Mouse (Mus musculus) lung, adult 2 months (tissue): ENCODE measurements at regions not wholly inside any gene's neighbourhood (a gene's known extent, or its start where the extent isn't known, plus 50 kb on each side); places are given as distances from the start of the nearest gene placed in this dataset.

Experiments used
- DNase-seq: peaks from one replicate; pipeline ENCODE4 v3.0.0; 2022
- H3K4me1 ChIP-seq: fragments of 200-500 bp; 2 replicates; pipeline ENCODE4 v1.6.1; 2011; ENCODE audit warnings: low read length; ENCODE audit not compliant: control insufficient read depth, insufficient read depth
- H3K4me3 ChIP-seq: fragments of 200-500 bp; replicated peaks from 2 replicates; pipeline ENCODE3; 2011; ENCODE audit warnings: low read depth, mild to moderate bottlenecking, control low read depth, low read length; ENCODE audit errors: extremely low read depth
- CTCF ChIP-seq: fragments of 200-500 bp; IDR thresholded peaks from 2 replicates; pipeline ENCODE4 v1.5.1; 2011; ENCODE audit warnings: mild to moderate bottlenecking, low read length, control low read depth; ENCODE audit not compliant: insufficient read depth
- POLR2A ChIP-seq: fragments of 200-500 bp; IDR thresholded peaks from 2 replicates; pipeline ENCODE4 v1.6.1; 2011; ENCODE audit warnings: low read depth, mild to moderate bottlenecking, control low read depth, low read length, borderline replicate concordance; ENCODE audit errors: extremely low read depth
- WGBS: fragments of 180-500 bp; shearing (Covaris S2); methylation state at CpG from one replicate; pipeline ENCODE4 v1.1.7; 2018; 5-methylcytosine and 5-hydroxymethylcytosine counted together

DNA sequence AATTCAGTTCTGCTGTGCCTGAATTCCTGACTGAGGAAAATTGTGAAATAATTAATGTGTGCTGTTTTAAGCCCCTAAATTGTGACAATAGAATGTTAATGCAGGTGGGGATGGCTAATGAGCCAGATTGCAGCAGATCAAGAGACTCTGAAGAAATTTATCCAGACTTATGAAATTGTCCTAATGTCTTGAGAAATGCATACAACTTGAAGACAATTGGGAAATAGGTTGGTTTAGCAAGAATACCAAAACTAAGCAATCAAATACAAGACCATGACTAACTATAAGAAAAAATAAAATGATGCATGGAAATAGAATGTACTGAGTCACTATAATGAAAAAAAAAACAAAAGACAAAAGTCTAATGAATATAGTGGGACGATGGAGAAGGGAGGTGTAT is 113.7 kb upstream of the Hccs start:
- TF ChIP-seq CTCF = no peak
- TF ChIP-seq POLR2A = no peak
- H3K4me3 ChIP-seq = no peak overlapping the region
- WGBS = 74% methylated on average over 1 of the region's 1 CpGs
- no peaks in the 10 kb centered on the region for H3K4me1 ChIP-seq
- no peak for DNase-seq

DNA sequence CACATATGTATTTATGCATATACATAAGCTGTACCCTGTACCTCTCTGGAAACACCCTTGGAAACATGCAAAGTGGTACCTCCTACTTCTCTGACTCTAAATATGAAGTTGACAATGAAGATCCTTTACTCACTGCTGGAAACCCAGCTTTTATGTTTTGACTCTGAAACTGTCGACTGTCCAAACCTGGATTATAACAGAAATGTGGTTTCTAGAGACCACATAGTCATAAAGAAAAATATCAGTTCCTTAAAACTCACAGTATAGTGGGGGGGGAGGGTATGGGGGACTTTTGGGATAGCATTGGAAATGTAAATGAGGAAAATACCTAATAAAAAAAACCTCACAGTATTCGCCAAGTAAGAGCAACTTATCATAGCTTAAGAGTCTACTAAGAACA is 76.7 kb upstream of the Hccs start:
- no peaks in the 10 kb centered on the region for H3K4me1 ChIP-seq
- no peak overlapping the region for H3K4me3 ChIP-seq
- no peak for DNase-seq
- TF ChIP-seq POLR2A (no peak), CTCF (no peak)
- WGBS = 74% methylated on average over 2 of the region's 2 CpGs

DNA sequence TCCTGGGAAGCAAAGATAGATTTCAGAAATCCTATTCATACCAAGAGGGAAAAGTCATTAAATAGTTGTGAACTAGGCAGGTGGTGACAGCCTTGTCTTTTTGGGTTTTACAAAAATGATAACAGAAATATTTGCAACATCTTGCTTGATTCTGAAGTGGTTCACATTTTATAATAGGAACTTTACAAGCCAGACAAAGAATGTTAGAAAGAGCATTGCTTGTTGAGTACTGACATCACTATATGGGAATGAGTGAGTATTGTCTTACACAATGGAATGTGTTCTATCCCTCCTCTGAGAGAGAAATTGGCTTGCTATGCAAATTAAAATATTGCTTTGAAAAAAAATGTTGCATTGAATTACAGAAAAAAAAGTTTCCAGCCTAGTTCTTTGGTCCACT is 66.5 kb upstream of the Hccs start:
- no peak for DNase-seq
- TF ChIP-seq CTCF (no peak), POLR2A (no peak)
- Histone ChIP-seq H3K4me3 (no peak overlapping the region), H3K4me1 (no peaks in the 10 kb centered on the region)
